Mouse (Mus musculus) embryonic fibroblast, embryonic 13.5 days (primary cell): ENCODE results near the gene Clptm1.

ENCODE experiments used
- CTCF ChIP-seq: IDR thresholded peaks from 2 replicates; pipeline ENCODE4 v1.5.1; 2011; ENCODE audit warnings: mild to moderate bottlenecking, control low read depth, low read length, moderate library complexity, borderline replicate concordance; ENCODE audit not compliant: insufficient read depth
- POLR2A ChIP-seq: IDR thresholded peaks from 2 replicates; pipeline ENCODE4 v1.6.1; 2011; ENCODE audit warnings: low read depth, mild to moderate bottlenecking, control low read depth, low read length, moderate library complexity

DNA sequence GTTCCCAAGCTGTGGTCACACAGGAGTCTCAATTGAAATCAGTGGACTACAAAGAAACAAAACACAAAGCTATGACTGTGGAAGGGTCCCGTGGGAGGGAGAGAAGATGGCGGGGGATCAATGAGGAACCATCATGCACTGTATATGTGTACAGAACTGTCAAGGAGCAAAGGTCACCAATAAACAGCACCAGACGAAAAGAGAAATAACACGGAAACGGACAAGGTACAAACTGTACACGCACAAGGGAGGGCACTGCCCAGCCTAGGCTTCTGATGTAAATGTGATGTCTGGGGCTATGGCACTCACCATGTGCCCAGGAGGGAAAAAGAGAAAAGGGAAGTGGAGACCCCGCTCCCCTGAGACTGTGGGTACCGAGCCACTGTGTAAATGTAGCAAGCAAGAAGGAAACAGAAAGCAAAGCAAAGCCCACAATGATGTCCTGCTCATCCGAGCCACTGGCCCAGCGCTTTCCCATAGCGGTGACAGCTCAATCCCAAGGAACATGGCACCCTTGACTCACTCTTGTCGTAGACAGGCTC lies 49.7 kb downstream of the Clptm1 start:
- TF ChIP-seq POLR2A (no peak), CTCF (no peak)
